Mouse (Mus musculus) CH12.LX (cell line): ENCODE measurements at regions not wholly inside any gene's neighbourhood (a gene's known extent, or its start where the extent isn't known, plus 50 kb on each side); places are given as distances from the start of the nearest gene placed in this dataset.

Source experiments
- DNase-seq: peaks from one replicate; pipeline ENCODE4 v3.0.0-alpha.2; 2013; ENCODE audit errors: extremely low read depth
- H3K27ac ChIP-seq: 2 replicates; pipeline ENCODE4 v1.5.1; 2012; ENCODE audit warnings: low read depth, mild to moderate bottlenecking, control low read depth, moderate library complexity; ENCODE audit not compliant: insufficient read depth
- H3K27me3 ChIP-seq: replicated peaks from 2 replicates; pipeline ENCODE3; 2012; ENCODE audit warnings: inconsistent platforms
- H3K36me3 ChIP-seq, 2 experiments: replicated peaks in 1 of 2; 2 replicates each; pipeline versions ENCODE3 to v1.6.1; 2012; ENCODE audit warnings: inconsistent platforms in 1 of 2, low read length in 1 of 2, mild to moderate bottlenecking in 1 of 2, mixed read lengths in 1 of 2, moderate library complexity in 1 of 2; ENCODE audit not compliant: control insufficient read depth in 1 of 2, insufficient read depth in 1 of 2
- H3K4me1 ChIP-seq, 2 experiments: 2 replicates each; pipeline ENCODE4 v1.6.1; 2012; ENCODE audit warnings: inconsistent platforms in 1 of 2, moderate library complexity in 1 of 2; ENCODE audit not compliant: insufficient read depth in 2 of 2, control insufficient read depth in 1 of 2
- H3K4me2 ChIP-seq: 2 replicates; pipeline ENCODE4 v1.6.1; 2012; ENCODE audit warnings: low read depth, mild to moderate bottlenecking, control low read depth; ENCODE audit not compliant: poor library complexity, insufficient read depth, severe bottlenecking
- H3K4me3 ChIP-seq, 3 experiments: fragments of 150-350 bp in 1 of 3; sonication (generic) in 1 of 3; replicated peaks in 1 of 3; 2 replicates each; pipeline versions ENCODE3 to v1.5.1; 2011 to 2012; ENCODE audit warnings: low read depth in 2 of 3, low read length in 2 of 3, mild to moderate bottlenecking in 2 of 3, moderate library complexity in 2 of 3, control low read depth in 1 of 3, improper control_type of control experiment in 1 of 3, inconsistent platforms in 1 of 3, mixed read lengths in 1 of 3; ENCODE audit not compliant: poor library complexity in 1 of 3
- H3K79me2 ChIP-seq: replicated peaks from 2 replicates; pipeline ENCODE4 v1.6.1; 2012; ENCODE audit warnings: mild to moderate bottlenecking, moderate library complexity; ENCODE audit not compliant: control insufficient read depth, poor library complexity, insufficient read depth, severe bottlenecking; ENCODE audit errors: extremely low read depth
- H3K9ac ChIP-seq: 2 replicates; pipeline ENCODE4 v1.6.1; 2012; ENCODE audit warnings: low read depth, mild to moderate bottlenecking, control low read depth, moderate library complexity; ENCODE audit not compliant: insufficient read depth
- H3K9me3 ChIP-seq: replicated peaks from 2 replicates; pipeline ENCODE3; 2012; ENCODE audit warnings: low read length, inconsistent platforms, mixed read lengths
- BHLHE40 ChIP-seq: IDR thresholded peaks from 2 replicates; pipeline ENCODE4 v1.6.1; 2011; ENCODE audit warnings: mild to moderate bottlenecking, low read depth, low read length, improper control_type of control experiment
- CHD1 ChIP-seq: IDR thresholded peaks from 2 replicates; pipeline ENCODE4 v1.6.1; 2012; ENCODE audit warnings: low read depth, low read length, improper control_type of control experiment, inconsistent platforms
- CTCF ChIP-seq, 2 experiments: IDR thresholded peaks in 1 of 2; conservative IDR thresholded peaks in 1 of 2; 2 replicates each; pipeline ENCODE4 v1.5.1; 2011 to 2012; ENCODE audit warnings: low read depth in 2 of 2, low read length in 2 of 2, improper control_type of control experiment in 1 of 2, inconsistent platforms in 1 of 2, mild to moderate bottlenecking in 1 of 2, moderate library complexity in 1 of 2
- E2F4 ChIP-seq: IDR thresholded peaks from 2 replicates; pipeline ENCODE4 v1.6.1; 2011; ENCODE audit warnings: low read depth, low read length, improper control_type of control experiment; ENCODE audit not compliant: insufficient replicate concordance
- ELF1 ChIP-seq: IDR thresholded peaks from 2 replicates; pipeline ENCODE4 v1.6.1; 2014; ENCODE audit warnings: low read depth, mild to moderate bottlenecking, inconsistent platforms, low read length, improper control_type of control experiment
- GABPA ChIP-seq: IDR thresholded peaks from 2 replicates; pipeline ENCODE4 v1.6.1; 2012; ENCODE audit warnings: low read depth, low read length, improper control_type of control experiment, inconsistent platforms; ENCODE audit not compliant: insufficient replicate concordance
- HCFC1 ChIP-seq: IDR thresholded peaks from 2 replicates; pipeline ENCODE4 v1.6.1; 2012; ENCODE audit warnings: low read depth, mild to moderate bottlenecking, inconsistent platforms, low read length, improper control_type of control experiment
- IRF4 ChIP-seq: IDR thresholded peaks from 2 replicates; pipeline ENCODE4 v1.6.1; 2014; ENCODE audit warnings: low read depth, mild to moderate bottlenecking, inconsistent platforms, low read length, improper control_type of control experiment
- JUND ChIP-seq: conservative IDR thresholded peaks from 2 replicates; pipeline ENCODE4 v1.6.1; 2011; ENCODE audit warnings: low read depth, low read length, improper control_type of control experiment
- KAT2A ChIP-seq: IDR thresholded peaks from 2 replicates; pipeline ENCODE4 v1.6.1; 2012; ENCODE audit warnings: low read length, improper control_type of control experiment, inconsistent platforms; ENCODE audit not compliant: insufficient replicate concordance
- MAFK ChIP-seq: IDR thresholded peaks from 2 replicates; pipeline ENCODE4 v1.6.1; 2011; ENCODE audit warnings: low read length, improper control_type of control experiment; ENCODE audit not compliant: insufficient replicate concordance
- MAX ChIP-seq: IDR thresholded peaks from 2 replicates; pipeline ENCODE4 v1.6.1; 2011; ENCODE audit warnings: low read length, improper control_type of control experiment
- MAZ ChIP-seq: IDR thresholded peaks from 2 replicates; pipeline ENCODE4 v1.6.1; 2012; ENCODE audit warnings: low read depth, mild to moderate bottlenecking, inconsistent platforms, low read length, improper control_type of control experiment, moderate library complexity
- MEF2A ChIP-seq: IDR thresholded peaks from 2 replicates; pipeline ENCODE4 v1.6.1; 2014; ENCODE audit warnings: low read depth, mild to moderate bottlenecking, inconsistent platforms, low read length, improper control_type of control experiment, borderline replicate concordance
- MXI1 ChIP-seq: IDR thresholded peaks from 2 replicates; pipeline ENCODE4 v1.6.1; 2011; ENCODE audit warnings: mild to moderate bottlenecking, low read depth, low read length, improper control_type of control experiment
- NELFE ChIP-seq: IDR thresholded peaks from 2 replicates; pipeline ENCODE4 v1.6.1; 2011; ENCODE audit warnings: low read depth, low read length, improper control_type of control experiment
- POLR2A ChIP-seq: IDR thresholded peaks from 2 replicates; pipeline ENCODE4 v1.6.1; 2011; ENCODE audit warnings: low read depth, mild to moderate bottlenecking, improper control_type of control experiment, low read length
- RCOR1 ChIP-seq: conservative IDR thresholded peaks from 2 replicates; pipeline ENCODE4 v1.6.1; 2012; ENCODE audit warnings: low read depth, mild to moderate bottlenecking, inconsistent platforms, low read length, improper control_type of control experiment
- SIN3A ChIP-seq: IDR thresholded peaks from 2 replicates; pipeline ENCODE4 v1.6.1; 2012; ENCODE audit warnings: low read length, improper control_type of control experiment, inconsistent platforms
- SMC3 ChIP-seq: IDR thresholded peaks from 2 replicates; pipeline ENCODE4 v1.6.1; 2011; ENCODE audit warnings: low read depth, low read length, improper control_type of control experiment
- TCF12 ChIP-seq: IDR thresholded peaks from 2 replicates; pipeline ENCODE4 v1.6.1; 2014; ENCODE audit warnings: low read depth, mild to moderate bottlenecking, inconsistent platforms, low read length, improper control_type of control experiment
- USF1 ChIP-seq: IDR thresholded peaks from 2 replicates; pipeline ENCODE4 v1.6.1; 2014; ENCODE audit warnings: low read depth, mild to moderate bottlenecking, inconsistent platforms, low read length, improper control_type of control experiment
- ZC3H11A ChIP-seq: IDR thresholded peaks from 2 replicates; pipeline ENCODE4 v1.6.1; 2012; ENCODE audit warnings: low read depth, mild to moderate bottlenecking, inconsistent platforms, low read length, improper control_type of control experiment
- ZKSCAN1 ChIP-seq: IDR thresholded peaks from 2 replicates; pipeline ENCODE4 v1.6.1; 2012; ENCODE audit warnings: low read depth, inconsistent platforms, low read length, improper control_type of control experiment, borderline replicate concordance
- dilution Hi-C: fragments of 300-500 bp; cut with MboI; formaldehyde crosslinking; loops from 2 replicates; pipeline ENCODE4 v1.14.3; 2020; ENCODE audit warnings: low sequenced_read_pairs; ENCODE audit not compliant: extremely low pct_unique_long_range_greater_than_20kb, extremely low pct_ligation_motif_present
- in situ Hi-C: fragments of 300-500 bp; cut with MboI; formaldehyde crosslinking; loops from 3 replicates; pipeline ENCODE4 v1.14.3; 2019; ENCODE audit warnings: low sequenced_read_pairs, low pct_ligation_motif_present, low pct_unique_long_range_greater_than_20kb, mixed read lengths

DNA sequence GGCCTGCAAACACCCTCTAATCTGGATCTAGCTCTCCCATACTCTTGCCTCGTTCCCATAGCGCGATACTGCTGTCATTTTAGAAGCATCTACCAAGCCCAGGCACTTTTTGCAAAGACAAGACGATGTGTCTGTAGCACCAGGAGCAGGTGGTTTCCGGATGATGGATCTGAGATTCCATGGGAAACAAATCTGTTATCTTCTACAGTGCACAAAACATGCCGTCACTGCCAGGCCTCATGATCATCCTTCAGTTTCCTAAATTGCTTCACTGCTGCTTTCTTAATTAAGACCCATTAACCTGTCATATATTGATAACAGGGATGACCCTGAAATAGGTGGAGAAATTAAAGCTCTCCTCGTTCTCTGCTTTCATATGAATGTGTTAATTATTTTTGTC lies 232.9 kb downstream of the Zfp619 start:
- no peaks in the 10 kb centered on the region for H3K79me2 ChIP-seq
- no peak overlapping the region for H3K4me2 ChIP-seq
- in situ Hi-C loops (no loop called here), dilution Hi-C loops (no loop called here)
- TF ChIP-seq ELF1 (no peak), CTCF (conservative IDR thresholded peaks at IDR 0.05 in 1 of 2, IDR thresholded peaks at IDR 0.05 in 1 of 2; ENCODE audit: low read depth in 2 of 2, low read length in 2 of 2) (no peak), USF1 (no peak), ZC3H11A (no peak), JUND (no peak), NELFE (no peak), SIN3A (no peak), KAT2A (no peak), HCFC1 (no peak), MAX (no peak), SMC3 (no peak), MAFK (no peak), MAZ (no peak), TCF12 (no peak), ZKSCAN1 (no peak), BHLHE40 (no peak), POLR2A (no peak), RCOR1 (no peak)
- no peaks in the 10 kb centered on the region for H3K9me3 ChIP-seq
- no peak overlapping the region for H3K9ac ChIP-seq
- DNase-seq = no peak
- no peak overlapping the region for H3K4me3 ChIP-seq
- no peaks in the 10 kb centered on the region for H3K36me3 ChIP-seq
- no peaks in the 10 kb centered on the region for H3K27me3 ChIP-seq
- no peaks in the 10 kb centered on the region for H3K4me1 ChIP-seq
- no peak overlapping the region for H3K27ac ChIP-seq

DNA sequence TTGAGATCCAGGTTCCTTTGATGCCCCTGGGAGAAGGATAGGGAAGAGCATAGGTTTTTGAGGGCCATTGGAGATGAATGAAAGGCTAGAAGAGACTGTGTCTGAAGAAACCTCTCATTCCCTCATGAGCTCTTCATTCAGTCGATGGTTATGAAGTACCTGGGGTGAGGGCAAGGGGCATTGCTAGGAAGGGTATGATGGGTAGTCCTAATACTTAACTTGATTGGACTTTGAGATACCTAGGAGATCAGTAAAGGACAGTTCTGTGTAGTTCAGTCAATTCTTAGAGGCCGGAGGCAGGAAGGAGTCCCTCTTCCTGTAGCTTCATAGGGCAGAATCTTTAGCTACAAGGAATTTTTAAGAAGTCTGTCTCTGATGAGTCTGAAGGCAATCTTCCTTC lies 246.8 kb downstream of the Zfp619 start:
- H3K27me3 ChIP-seq = no peaks in the 10 kb centered on the region
- H3K9ac ChIP-seq = no peak overlapping the region
- H3K4me1 ChIP-seq = peaks cover 9 to 30% of the 10 kb centered on the region in 2 experiments; a peak in 3 of 4 replicates
- H3K79me2 ChIP-seq = no peaks in the 10 kb centered on the region
- no peak overlapping the region for H3K4me3 ChIP-seq
- TF ChIP-seq CHD1 = no peak
- TF ChIP-seq E2F4 = no peak
- no peak for TF ChIP-seq MXI1
- no peak for TF ChIP-seq MEF2A
- no peak for TF ChIP-seq GABPA
- no peak for TF ChIP-seq MAFK
- no peak for TF ChIP-seq IRF4
- TF ChIP-seq ELF1 = no peak
- no peak for TF ChIP-seq NELFE
- no peaks in the 10 kb centered on the region for H3K36me3 ChIP-seq
- DNase-seq = no peak
- H3K27ac ChIP-seq = no peak overlapping the region
- dilution Hi-C loops (no loop called here), in situ Hi-C loops (no loop called here)
- H3K9me3 ChIP-seq = no peaks in the 10 kb centered on the region
- no peak overlapping the region for H3K4me2 ChIP-seq
